Mouse (Mus musculus) urinary bladder, adult 18-20 months (tissue): ENCODE data around the gene Mcoln2.

ENCODE experiments used
- DNase-seq, 2 experiments: peaks; one replicate each; pipeline ENCODE4 v3.0.0; 2022; ENCODE audit warnings: low spot score in 2 of 2, mixed read lengths in 2 of 2

Mcoln2 gene

DNA sequence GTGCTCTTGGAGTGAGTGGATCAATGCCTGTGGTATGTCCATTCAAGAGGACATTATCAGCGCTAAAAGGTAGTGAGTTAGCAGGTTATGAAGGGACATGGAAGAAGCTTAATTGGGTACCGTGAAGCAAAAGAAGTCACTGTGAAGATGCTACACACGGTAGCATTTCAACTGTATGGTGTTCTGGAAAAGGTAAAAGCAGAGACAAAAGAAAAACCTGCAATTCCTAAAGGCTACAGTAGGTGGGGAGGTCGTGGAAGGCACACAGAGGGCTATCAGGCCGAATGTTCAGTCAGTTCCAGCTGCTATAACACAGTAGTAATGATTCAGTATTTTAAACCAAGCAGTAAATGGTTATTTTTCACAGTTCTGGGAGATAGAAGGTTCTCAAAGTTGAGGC, 4.1 kb upstream of the Mcoln2 start:
- DNase-seq = no peak

DNA sequence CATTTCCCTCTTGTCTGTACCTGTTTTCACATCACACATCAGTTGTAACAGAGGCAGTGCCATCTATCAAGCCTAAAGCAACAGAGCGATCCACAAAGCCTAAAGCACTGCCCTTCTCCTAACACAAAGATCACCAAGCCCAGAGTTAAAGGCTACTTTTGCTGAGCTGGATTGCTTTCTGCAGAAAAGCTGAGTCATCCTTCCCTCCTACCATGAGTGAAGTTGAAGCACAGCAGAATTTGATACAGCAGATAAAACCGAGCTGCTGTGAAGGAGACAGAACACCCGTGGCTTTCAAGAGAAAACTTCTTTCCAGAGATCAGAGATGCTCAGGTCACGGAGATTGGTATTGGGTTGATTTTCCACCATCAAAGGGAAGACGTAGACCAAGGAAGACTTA, 3.5 kb upstream of the Mcoln2 start:
- no peak for DNase-seq

DNA sequence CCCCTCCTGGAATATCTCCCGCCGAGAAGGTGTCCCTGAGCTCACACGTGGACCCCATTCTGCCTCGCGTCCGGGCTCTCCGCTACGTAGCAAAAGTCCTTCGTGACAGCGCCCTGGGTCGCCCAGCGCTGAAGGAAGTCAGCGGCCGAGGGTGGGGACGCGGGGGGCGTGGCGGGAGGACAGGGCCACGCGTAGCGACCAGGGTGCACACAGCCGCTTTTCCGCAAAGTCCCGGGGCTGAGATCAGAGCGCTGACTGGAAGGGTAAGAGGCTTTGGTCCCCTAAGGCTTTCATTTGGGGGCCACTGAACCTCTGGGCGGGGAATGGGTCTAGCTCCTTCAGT, 396 bp downstream of the Mcoln2 start:
- DNase-seq = peak; percentile 20 to 32

DNA sequence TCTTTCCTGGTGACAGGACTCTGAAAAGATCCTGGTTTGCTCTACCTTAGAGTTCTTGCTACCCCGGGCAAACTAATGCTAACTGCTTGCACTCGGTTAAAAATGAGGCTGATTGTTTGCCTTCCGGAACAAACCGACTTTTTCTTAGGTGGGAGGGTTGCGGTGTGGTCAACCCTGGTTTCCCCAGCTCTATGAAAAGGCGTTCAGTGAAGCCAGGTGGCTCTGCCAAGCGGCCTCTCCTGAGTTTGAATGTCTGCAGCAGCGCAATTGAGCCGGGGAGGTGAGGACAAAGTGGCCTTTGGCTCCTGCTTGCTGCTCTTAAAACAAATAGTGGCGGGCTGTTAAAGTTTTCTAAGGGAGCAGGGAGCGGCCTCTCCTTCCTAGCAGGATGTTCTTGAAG, 927 bp downstream of the Mcoln2 start:
- DNase-seq = peak in 1 of 2 experiments; percentile 11

DNA sequence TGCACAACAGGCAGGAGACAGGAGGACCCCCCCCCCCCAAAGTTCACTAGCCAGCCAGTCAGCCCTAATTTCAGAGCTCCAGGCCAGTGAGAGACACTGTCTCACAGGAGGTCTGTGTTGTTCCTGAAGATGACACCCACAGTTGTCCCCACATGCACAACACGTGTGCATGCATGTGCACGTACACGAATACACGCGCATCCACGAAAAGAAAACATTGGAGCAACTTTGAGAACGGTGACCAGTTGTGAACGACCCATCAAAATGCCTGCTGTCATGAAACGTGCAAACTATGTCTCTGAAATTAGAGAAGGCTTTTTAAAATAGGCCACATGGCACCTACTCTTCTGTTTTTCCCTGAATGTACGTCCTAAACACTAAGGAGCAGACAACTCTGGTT, 1.7 kb downstream of the Mcoln2 start:
- DNase-seq = no peak

DNA sequence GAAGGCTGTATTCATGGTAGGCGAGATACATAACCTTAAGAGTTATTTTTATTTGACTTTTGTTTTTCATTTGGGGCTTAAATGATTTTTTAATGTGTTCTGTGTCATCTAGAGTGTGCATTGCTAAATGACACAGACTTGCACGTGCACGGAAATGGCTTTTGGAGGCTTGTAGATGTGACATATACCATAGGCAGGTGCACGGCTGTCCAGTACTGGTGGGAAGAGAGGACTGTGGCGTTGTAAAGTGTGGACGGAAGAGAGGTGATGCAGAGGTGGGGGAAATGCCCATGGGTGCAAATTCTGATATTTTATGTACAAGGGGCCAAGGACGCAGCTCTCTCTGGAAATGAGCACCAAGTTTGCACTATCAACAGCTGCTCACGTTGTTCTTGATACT, 2.1 kb downstream of the Mcoln2 start:
- DNase-seq = no peak

DNA sequence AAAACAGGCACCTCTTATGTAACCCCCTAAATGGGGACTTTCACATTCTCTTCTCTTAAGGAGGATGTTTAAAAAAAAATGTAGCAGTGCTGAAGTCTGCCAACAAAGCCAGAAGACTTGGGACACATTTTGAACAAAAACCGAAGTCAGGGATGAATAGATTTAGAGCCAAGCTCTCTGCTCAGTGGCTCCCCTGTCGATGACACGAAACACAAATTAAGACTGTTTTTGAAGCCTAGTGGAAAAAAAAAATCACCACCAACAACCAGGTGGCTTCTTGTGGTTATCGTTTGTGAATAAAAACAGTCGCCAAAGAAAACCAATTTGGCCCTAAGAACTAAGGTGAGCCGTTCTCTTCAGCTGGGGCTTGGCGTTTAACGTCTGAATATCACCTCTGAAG, 2.7 kb downstream of the Mcoln2 start:
- DNase-seq = no peak

DNA sequence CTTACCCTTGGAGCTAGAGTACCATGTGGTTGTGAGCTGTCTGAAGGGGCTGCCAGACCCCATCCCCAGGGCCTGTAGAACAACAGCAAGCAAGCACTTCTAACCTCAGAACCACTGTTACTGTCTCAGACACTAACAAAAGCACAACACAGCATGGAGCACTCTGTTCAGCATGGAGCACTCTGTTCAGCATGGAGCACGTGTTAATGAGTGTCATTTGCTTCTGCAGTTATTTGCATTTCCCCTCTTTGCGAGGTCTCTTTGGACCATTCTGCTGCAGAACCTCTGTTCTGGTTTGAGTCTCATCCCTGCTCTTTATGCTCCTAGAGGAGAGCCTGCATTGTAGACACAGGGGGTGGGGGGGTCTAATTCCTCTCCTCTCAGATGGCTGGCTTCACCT, 3.3 kb downstream of the Mcoln2 start:
- no peak for DNase-seq

DNA sequence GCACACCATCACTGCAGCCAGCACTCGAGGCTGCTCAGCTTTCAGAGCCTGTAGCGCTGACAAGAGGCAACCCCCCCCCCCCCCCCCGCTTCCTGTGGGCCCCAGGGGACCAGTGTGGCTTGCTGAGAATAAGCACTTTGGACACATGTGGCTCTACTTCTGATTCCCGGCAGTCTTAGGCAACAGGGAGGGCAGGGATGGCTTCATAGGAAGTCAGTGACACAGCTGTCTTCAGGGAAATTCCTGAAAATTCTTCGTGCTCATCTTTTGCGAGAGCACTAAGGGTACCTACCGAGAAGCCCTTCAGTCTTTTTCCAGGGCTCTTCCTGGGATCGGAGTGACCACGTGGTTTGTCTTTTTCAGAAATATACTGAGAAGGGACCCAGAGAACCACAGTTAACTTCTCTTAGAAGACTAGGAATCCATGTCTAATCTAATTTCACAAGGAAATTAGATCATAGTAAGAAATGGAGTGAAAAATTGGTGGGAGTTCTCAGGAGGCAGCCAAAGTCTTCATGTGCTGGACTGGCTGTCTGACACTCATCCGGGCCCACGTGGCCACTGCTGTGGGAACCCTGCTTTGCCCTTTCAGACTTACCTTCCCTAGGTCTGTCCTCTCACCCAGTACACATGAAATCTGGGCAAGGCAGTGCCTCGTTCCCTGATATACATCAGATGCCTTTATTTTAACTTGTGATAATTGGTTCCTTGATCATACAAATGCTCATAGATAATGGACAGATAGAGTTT, 4.4 kb downstream of the Mcoln2 start:
- DNase-seq = no peak

DNA sequence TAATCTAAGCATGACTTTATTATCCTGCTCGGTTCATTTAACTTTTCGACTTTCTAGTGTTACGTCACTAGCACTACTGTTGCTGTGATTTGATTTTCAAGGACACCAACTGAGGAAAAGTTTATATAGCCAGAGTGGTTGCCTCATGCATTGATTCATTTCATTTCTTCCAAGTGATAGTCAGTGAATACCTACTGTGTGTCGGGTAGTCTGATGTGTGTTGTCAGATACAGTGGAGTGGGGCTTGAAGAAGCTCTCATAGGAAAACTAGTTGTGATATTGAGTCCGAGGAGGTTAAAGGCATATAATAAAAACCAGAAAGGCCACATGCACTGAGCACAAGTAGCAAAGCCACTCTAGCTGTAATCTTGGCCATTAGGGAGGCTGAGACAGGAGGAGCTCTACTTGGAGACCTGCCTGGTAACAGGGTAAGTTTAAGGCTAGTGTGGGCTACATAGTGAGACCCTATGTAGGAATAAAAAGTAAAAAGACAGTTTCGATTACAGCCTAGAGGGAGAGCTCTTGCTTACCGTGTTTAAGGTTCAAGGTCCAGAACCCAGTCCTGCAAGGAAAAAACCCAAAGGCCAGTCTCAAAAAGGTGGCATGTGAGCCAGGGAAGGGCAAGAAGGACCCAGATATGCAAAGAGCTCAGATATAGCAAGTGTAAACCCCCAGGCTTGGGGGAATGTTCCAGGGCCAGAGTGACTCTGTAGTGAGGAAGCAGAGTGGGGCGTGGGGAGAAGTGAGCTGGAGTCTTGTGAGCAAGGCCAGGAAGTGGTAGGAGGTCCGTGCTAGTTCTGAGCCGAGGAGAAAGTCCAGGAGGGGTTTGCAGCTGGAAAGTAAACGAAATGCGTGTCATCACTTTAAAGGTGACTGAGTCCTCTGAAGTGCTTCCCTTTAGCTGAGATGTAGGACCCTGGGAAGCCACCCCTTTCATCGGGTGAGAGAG, 6.3 kb downstream of the Mcoln2 start:
- DNase-seq = no peak

DNA sequence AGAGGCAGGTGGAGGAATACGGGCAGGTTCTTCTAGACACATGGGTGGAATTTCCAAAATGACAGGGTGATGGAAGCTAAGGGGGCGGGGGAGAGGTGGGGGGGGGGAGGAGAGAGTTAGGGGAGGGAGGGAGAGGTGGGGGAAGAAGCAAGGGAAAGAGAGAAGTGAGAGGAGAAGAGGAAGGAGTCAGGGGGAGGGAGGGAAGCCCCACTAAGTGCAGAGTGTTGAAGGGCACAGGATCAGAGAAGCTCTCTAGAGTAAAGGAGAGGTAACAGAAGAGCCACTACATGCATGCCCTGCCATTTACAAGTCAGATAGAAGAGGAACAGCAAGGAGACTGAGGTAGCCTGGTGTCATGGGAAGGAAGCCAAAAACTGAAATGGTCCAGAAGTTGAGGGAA, 7.2 kb downstream of the Mcoln2 start:
- DNase-seq = no peak

DNA sequence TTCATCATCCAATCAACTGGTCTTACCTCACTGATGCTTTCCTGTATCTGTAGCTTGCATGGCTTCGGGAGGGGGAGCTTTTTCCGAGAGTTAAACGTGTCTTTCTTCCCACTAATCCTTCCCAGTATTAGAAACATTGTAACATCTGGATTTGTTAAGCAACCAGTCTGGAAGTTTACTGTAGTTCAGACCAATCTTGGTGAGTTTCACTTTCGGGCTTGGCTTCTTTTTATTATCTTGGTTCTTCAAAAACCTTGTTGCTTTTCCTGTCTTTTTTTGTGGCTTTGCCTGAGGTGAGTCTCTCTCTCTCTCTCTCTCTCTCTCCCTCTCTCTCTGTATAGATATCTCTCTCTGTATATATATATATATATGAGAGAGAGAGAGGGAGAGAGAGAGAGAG, 8.4 kb downstream of the Mcoln2 start:
- DNase-seq = no peak

DNA sequence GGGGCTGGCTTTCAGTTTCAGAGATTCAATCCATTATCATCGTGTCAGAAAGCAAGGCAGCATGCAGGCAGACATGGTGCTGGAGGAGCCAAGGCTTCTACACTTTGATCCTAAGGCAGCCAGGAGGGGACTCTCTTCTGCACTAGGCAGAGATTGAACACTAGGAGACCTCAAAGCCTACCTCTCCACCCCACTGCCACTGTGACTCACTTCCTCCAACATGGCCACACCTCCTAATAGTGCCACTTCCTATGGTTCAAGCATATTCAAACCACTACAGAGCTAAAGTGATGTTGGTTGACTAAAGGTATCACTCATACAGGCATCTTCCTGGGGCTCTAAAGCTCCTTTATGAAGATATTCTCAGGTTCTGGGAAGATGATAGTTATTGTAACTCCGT, 9.7 kb downstream of the Mcoln2 start:
- DNase-seq = no peak

DNA sequence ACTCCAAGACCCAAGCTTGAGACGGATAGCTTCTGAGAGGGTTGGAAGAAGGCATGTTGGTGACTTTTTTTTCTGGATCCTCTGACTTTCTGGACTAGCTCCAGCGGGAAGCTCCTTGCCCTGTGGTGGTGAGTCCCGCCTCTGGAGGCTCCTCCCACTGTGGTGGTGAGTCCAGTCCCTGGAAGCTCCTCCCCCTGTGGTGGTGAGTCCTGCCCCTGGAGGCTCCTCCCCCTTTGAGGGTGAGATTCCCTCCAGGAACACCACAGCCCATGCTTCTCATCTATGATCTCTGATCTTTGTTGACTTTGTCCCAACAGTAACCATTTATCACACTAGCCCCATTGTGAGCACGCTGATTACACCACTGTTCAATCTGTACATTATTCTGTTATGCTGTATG, 12.6 kb downstream of the Mcoln2 start:
- no peak for DNase-seq

DNA sequence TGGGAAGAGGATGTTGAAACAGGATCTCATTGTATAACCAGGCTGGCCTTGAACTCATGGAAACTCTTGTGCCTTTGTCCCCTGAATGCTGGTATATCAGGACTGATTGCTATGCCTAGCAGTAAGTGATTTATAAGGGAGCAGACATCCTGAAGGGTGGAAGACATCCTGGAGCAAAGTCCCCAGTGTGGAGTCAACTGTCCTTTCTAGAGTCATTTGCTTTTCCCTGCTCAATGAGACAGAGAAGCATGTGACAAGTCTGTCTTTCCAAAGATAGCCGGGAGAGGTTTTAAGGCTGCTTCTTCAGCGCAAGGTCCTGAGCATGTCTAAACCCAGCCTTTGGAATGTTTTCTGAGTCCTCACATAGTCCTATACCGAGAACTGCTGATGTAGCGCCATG, 19.7 kb downstream of the Mcoln2 start:
- DNase-seq = no peak

DNA sequence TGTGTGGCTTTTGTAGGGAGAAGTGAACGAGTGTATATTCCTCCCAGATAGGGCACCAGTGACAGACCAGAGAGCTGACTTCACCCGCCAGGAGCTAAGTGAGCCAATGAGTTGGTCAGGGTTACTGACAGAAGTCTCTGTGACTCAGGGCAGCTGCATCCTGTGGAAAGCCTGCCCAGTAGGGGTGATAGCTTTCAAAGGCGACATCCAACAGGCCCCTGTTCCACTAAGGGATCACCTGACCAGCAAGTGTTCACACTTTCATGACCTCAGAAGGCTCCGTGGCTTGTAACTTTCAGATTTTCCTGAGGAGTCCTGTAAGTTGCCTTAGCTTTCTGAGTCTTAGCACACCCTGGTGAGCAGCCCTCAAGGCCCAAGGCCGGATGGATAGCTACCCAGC, 23.4 kb downstream of the Mcoln2 start:
- DNase-seq = no peak

DNA sequence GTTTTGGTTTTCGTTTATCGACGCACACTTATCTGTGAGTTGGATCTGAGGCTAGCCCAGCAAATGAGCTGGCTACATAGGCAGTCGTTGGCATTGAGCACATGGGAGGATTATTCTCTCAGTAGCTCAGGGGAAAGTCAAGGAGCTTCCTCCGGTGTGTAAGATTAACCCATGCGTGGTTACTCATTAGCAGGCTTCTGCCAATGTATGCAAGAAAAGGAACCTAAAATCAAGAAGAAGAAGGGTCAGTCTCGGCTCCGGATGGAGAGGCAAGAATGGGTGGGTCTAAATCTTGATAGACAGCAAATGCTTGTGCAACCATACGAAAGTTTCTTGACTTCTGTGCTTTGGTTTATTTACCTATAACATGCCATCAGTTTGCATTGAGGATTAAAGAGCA, 24.6 kb downstream of the Mcoln2 start:
- no peak for DNase-seq

DNA sequence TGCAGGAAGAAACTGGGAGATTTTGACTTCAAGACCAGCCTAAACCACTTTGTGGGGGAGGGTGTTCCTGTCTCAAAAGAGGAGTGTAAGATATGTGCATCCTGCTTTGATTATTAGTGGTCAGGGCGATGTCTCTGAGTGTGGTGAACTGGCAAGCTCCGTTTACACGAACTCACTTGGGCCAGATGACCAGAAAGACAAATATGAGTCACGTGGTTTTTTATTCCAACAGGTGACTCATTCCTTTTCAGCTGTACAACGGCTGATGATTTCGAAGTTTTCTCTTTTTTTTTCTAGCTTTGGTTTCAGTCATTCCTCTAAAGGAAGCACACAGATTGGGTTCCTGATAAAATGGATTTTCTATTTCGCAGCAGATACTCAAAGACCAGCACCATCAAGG, 27.7 kb downstream of the Mcoln2 start:
- DNase-seq = no peak

DNA sequence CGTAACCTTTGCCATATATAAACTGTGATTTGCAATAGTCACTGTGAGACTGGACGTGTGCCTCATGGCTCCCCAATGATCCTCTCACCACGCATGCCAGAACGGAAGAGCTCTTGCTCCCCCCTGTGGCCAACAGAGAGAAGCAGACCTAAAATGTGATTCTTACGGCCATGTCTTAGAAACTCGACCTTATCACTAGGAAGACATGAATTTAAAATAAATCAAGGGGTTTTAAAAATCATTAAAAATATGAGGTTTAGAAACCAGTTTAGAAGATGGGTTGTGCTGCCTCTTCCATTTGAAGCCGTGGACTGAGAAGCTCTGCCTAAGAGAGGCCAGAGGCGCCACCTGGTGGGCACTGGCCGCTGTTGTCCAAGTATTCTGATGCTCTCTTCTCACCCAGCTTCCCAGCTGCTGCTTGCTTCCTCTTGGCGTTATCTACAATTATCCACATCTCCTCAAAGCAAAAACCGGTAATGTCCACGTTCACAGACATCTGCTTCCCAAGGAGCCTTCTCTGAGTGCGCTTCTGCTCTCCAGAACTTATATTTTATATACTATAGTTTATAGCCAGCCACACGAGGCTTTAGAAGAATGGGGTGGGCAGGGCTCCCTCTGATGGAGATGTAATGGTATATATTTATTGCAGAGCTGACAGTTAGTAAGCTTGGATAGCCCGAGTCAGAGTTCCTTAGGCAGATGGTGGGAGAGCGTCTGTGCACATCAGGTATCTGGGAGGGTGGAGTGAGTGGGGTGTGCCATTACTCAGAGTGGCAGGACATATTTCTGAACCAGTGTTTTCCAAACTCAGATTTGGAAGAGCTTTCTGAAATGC, 28.3 kb downstream of the Mcoln2 start:
- peak; percentile 46 to 52 for DNase-seq

DNA sequence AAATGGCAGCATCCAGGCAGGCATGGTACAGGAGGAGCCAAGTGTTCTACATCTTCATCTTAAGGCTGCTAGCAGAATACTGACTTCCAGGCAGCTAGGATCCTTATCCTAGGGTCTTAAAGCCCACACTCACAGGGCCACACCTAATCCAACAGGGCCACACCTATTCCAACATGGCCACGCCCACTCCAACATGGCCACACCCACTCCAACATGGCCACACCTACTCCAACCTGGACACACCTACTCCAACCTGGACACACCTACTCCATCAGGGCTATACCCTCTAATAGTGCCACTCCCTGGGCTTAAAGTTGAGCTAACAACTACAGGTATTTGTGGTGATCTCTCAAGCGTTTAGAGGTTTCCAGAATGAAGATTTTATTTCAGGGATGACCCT, 30.7 kb downstream of the Mcoln2 start:
- no peak for DNase-seq

DNA sequence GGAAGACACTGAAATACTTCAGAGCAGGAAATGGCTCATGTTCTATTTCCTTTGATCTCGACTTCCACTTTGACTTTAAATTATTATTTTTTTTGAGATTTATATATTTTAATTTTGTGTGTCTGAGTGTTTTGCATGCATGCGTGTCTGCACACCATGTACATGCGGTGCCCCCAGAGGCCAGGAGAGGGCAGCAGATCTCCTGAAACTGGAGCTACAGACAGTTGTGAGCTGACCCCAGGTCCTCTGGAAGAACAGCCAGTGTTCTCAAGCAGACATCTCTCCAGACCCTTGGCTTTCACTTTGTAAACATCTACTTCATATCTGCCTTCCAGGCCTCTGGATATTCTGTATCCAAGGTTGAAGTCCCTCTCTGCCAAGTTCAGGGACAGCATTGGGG, 31.4 kb downstream of the Mcoln2 start:
- DNase-seq = peak in 1 of 2 experiments; percentile 39

DNA sequence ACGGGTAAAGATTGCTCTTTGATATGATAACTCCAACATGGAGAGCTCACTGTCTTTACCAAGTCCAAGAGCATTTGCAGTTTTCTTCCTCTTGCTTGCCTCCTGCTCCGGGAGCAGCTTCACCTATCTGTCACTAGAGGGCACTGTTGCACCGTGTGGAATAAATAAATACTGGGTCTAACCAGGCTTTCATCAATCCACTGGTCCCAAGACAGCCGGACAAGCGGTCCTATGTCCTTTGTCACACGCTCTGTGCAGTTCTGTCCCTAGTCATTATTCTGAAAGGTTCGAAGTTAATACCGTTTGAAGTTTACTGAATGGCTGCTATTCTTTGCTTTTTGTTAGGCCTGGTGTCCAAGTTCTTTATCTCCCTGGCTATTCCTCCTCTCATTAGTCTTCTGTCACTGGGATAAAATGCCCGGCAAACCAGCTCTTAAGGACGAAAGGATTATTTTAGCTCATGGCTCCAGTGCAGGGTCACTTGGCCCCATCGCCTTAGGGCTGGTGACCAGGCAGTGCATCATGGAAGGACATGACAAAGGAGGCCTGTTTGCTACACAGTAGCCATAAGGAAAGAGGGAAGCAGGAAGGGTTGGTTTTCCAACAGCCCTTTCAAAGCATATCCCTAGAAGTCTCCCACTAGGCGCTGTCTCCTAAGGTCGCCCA, 35.5 kb downstream of the Mcoln2 start:
- peak; percentile 27 to 39 for DNase-seq
